Mouse (Mus musculus): Measurements from ENCODE around the gene Vmn1r76. TPM values are rescaled to one million over a fixed set of nuclear protein-coding genes. Genes with fewer than 3 reads are reported as not detected.

The Vmn1r76 gene
- total RNA-seq (2014; rRNA removed) = not detected in 2 replicates
- not detected in 2 replicates for polyA plus RNA-seq (2015; fragmentation: Nextera tagmentation; extraction: Ambion mirVana)

- H3K4me2 ChIP-seq (ENCODE audit: low read depth) = no peak within 1 kb of the TSS
- no peak within 1 kb of the TSS for H3K4me3 ChIP-seq (ENCODE audit: low read depth, low read length)
- ATAC-seq = no peak
- DNase-seq = no peak
- TF ChIP-seq CTCF (IDR thresholded peaks at IDR 0.05; ENCODE audit: low read depth) = no peak
- no peaks in the 10 kb centered on the region for H3K36me3 ChIP-seq (ENCODE audit: insufficient read depth)
- no peak within 1 kb of the TSS for H3K27ac ChIP-seq (ENCODE audit: low read depth, low read length)
- H3K4me1 ChIP-seq (ENCODE audit: insufficient read depth) = no peaks in the 10 kb centered on the region
- peaks cover 11% of the 10 kb centered on the region; the same call in 1 of the 2 replicates for H3K9me3 ChIP-seq (ENCODE audit: low read length)
- no peak within 1 kb of the TSS for H3K9ac ChIP-seq
- no peaks in the 10 kb centered on the region for H3K27me3 ChIP-seq (ENCODE audit: insufficient read depth, low read length)
Observed at GRCm38 (mm10) chr7:11938113-11938512, at the start of gene Vmn1r76. Vmn1r76 (minus strand) TSS chr7:11938213.

- DNase-seq = no peak
- H3K36me3 ChIP-seq (ENCODE audit: insufficient read depth) = no peaks in the 10 kb centered on the region
- H3K9ac ChIP-seq = no peak overlapping the region
- H3K9me3 ChIP-seq (ENCODE audit: low read length) = peaks cover 22% of the 10 kb centered on the region
- no peak for TF ChIP-seq CTCF (IDR thresholded peaks at IDR 0.05; ENCODE audit: low read depth)
- no peak overlapping the region for H3K4me3 ChIP-seq (ENCODE audit: low read depth, low read length)
- no peaks in the 10 kb centered on the region for H3K4me1 ChIP-seq (ENCODE audit: insufficient read depth)
- H3K4me2 ChIP-seq (ENCODE audit: low read depth) = no peak overlapping the region
- ATAC-seq = no peak
- H3K27ac ChIP-seq (ENCODE audit: low read depth, low read length) = no peak overlapping the region
- H3K27me3 ChIP-seq (ENCODE audit: insufficient read depth, low read length) = no peaks in the 10 kb centered on the region
Observed at GRCm38 (mm10) chr7:11972611-11973010, 34.6 kb upstream of the Vmn1r76 start.

- TF ChIP-seq CTCF (IDR thresholded peaks at IDR 0.05; ENCODE audit: low read depth) = no peak
Observed at GRCm38 (mm10) chr7:11947991-11948390, 10.0 kb upstream of the Vmn1r76 start.

GRCm38 (mm10) chr7:11874330-11874729, 63.7 kb downstream of the Vmn1r76 start, which contains the start of gene Vmn1r75:
Vmn1r75 (plus strand) TSS chr7:11874630.
- no peaks in the 10 kb centered on the region for H3K27me3 ChIP-seq (ENCODE audit: insufficient read depth, low read length)
- no peaks in the 10 kb centered on the region for H3K4me1 ChIP-seq (ENCODE audit: insufficient read depth)
- H3K36me3 ChIP-seq (ENCODE audit: insufficient read depth) = no peaks in the 10 kb centered on the region
- H3K4me2 ChIP-seq (ENCODE audit: low read depth) = no peak within 1 kb of the TSS
- no peak within 1 kb of the TSS for H3K27ac ChIP-seq (ENCODE audit: low read depth, low read length)
- no peak within 1 kb of the TSS for H3K9ac ChIP-seq
- no peak within 1 kb of the TSS for H3K4me3 ChIP-seq (ENCODE audit: low read depth, low read length)
- no peak for TF ChIP-seq CTCF (IDR thresholded peaks at IDR 0.05; ENCODE audit: low read depth)
- no peak for ATAC-seq
- no peak for DNase-seq
- 0 out of 2 replicates have a peak, but pooled peaks cover 3% of the 10 kb centered on the region for H3K9me3 ChIP-seq (ENCODE audit: low read length)

More at GRCm38 (mm10) chr7:11947991-11948390, 10.0 kb upstream of the Vmn1r76 start:
- no peak overlapping the region for H3K4me3 ChIP-seq (ENCODE audit: low read depth, low read length)
- no peak overlapping the region for H3K27ac ChIP-seq (ENCODE audit: low read depth, low read length)
- H3K9ac ChIP-seq = no peak overlapping the region
- H3K4me1 ChIP-seq (ENCODE audit: insufficient read depth) = no peaks in the 10 kb centered on the region
- ATAC-seq (no peak), DNase-seq (no peak)
- H3K27me3 ChIP-seq (ENCODE audit: insufficient read depth, low read length) = no peaks in the 10 kb centered on the region
- peaks cover 11% of the 10 kb centered on the region; the same call in 1 of the 2 replicates for H3K9me3 ChIP-seq (ENCODE audit: low read length)
- WGBS = 68% methylated on average over 3 of the region's 3 CpGs
- no peak overlapping the region for H3K4me2 ChIP-seq (ENCODE audit: low read depth)
- no peaks in the 10 kb centered on the region for H3K36me3 ChIP-seq (ENCODE audit: insufficient read depth)

Other genes starting within 250 kb of the Vmn1r76 start
- not detected in 2 replicates for gene Vmn1r73, start 207.9 kb downstream of the Vmn1r76 start, total RNA-seq (2014; rRNA removed)
- not detected in 2 replicates for gene Vmn1r73, start 207.9 kb downstream of the Vmn1r76 start, polyA plus RNA-seq (2015; fragmentation: Nextera tagmentation; extraction: Ambion mirVana)
- gene Vmn1r74, start 104.2 kb downstream of the Vmn1r76 start, total RNA-seq (2014; rRNA removed) = not detected in 2 replicates
- not detected in 2 replicates for gene Vmn1r74, start 104.2 kb downstream of the Vmn1r76 start, polyA plus RNA-seq (2015; fragmentation: Nextera tagmentation; extraction: Ambion mirVana)
- gene Vmn1r75, start 63.6 kb downstream of the Vmn1r76 start, total RNA-seq (2014; rRNA removed) = not detected in 2 replicates
- gene Vmn1r75, start 63.6 kb downstream of the Vmn1r76 start, polyA plus RNA-seq (2015; fragmentation: Nextera tagmentation; extraction: Ambion mirVana) = not detected in 2 replicates
- not detected in 2 replicates for gene Vmn1r77, start 98.5 kb upstream of the Vmn1r76 start, total RNA-seq (2014; rRNA removed)
- not detected in 2 replicates for gene Vmn1r77, start 98.5 kb upstream of the Vmn1r76 start, polyA plus RNA-seq (2015; fragmentation: Nextera tagmentation; extraction: Ambion mirVana)
- not detected in 2 replicates for gene Vmn1r78, start 212.0 kb upstream of the Vmn1r76 start, total RNA-seq (2014; rRNA removed)
- gene Vmn1r78, start 212.0 kb upstream of the Vmn1r76 start, polyA plus RNA-seq (2015; fragmentation: Nextera tagmentation; extraction: Ambion mirVana) = not detected in 2 replicates
- not detected in 2 replicates for gene Vmn1r79, start 233.1 kb upstream of the Vmn1r76 start, total RNA-seq (2014; rRNA removed)
- gene Vmn1r79, start 233.1 kb upstream of the Vmn1r76 start, polyA plus RNA-seq (2015; fragmentation: Nextera tagmentation; extraction: Ambion mirVana) = not detected in 2 replicates